Mouse (Mus musculus) mouse embryonic stem cell (cell line): ENCODE measurements around the gene Sdr39u1.

ENCODE experiments used
- in situ Hi-C, 2 experiments: fragments of 300-500 bp; cut with MboI; formaldehyde crosslinking; loops; 1 replicate in 1 of 2; 3 replicates in 1 of 2; pipeline ENCODE4 v1.14.3; 2019 to 2020; ENCODE audit warnings: low sequenced_read_pairs in 2 of 2, low pct_unique_long_range_greater_than_20kb in 1 of 2, mixed read lengths in 1 of 2; ENCODE audit not compliant: unreplicated experiment in 1 of 2

Sdr39u1 gene

GRCm38 (mm10) chr14:55899701-55900413, at the start of gene Sdr39u1:
TSS of gene Sdr39u1 (minus strand) at chr14:55900293.
- in situ Hi-C loops = no loop called here

- in situ Hi-C loops = no loop called here
These were observed 46.3 kb upstream of the Sdr39u1 start for GRCm38 (mm10) chr14:55946269-55946969.

- in situ Hi-C loops = no loop called here
These were observed 44.5 kb upstream of the Sdr39u1 start, which contains the start of gene Cma1 for GRCm38 (mm10) chr14:55944575-55944974. TSS of gene Cma1 (minus strand) at chr14:55944675.

GRCm38 (mm10) chr14:55943601-55944000, 43.5 kb upstream of the Sdr39u1 start:
- in situ Hi-C loops = no loop called here

- in situ Hi-C loops = no loop called here
These were observed 40.1 kb upstream of the Sdr39u1 start for GRCm38 (mm10) chr14:55940070-55940800.

- in situ Hi-C loops = no loop called here
These were observed 33.5 kb upstream of the Sdr39u1 start for GRCm38 (mm10) chr14:55933586-55933985.

GRCm38 (mm10) chr14:55929263-55929997, 29.3 kb upstream of the Sdr39u1 start:
- in situ Hi-C loops = no loop called here

- in situ Hi-C loops = no loop called here
These were observed 26.8 kb upstream of the Sdr39u1 start for GRCm38 (mm10) chr14:55926847-55927246.

GRCm38 (mm10) chr14:55922475-55923232, 22.6 kb upstream of the Sdr39u1 start:
- in situ Hi-C loops = no loop called here

GRCm38 (mm10) chr14:55918240-55919082, 18.4 kb upstream of the Sdr39u1 start:
- in situ Hi-C loops = loop anchor here in 1 of 2 experiments (10.0 kb wide), 1 partner anchor 64 kb away; the partner anchor contains the start of gene Nynrin

GRCm38 (mm10) chr14:55913406-55913805, 13.3 kb upstream of the Sdr39u1 start:
- in situ Hi-C loops = loop anchor here in 1 of 2 experiments (5.0 to 10.0 kb wide), 2 partner anchors 36 to 59 kb away; partner anchors contain the start of gene Nynrin

GRCm38 (mm10) chr14:55905518-55905917, 5.4 kb upstream of the Sdr39u1 start:
- in situ Hi-C loops = no loop called here

GRCm38 (mm10) chr14:55900414-55900755, 292 bp upstream of the Sdr39u1 start:
- in situ Hi-C loops = no loop called here

- in situ Hi-C loops = no loop called here
These were observed 1.1 kb downstream of the Sdr39u1 start for GRCm38 (mm10) chr14:55898947-55899346.

GRCm38 (mm10) chr14:55897671-55898070, 2.4 kb downstream of the Sdr39u1 start:
- in situ Hi-C loops = no loop called here

GRCm38 (mm10) chr14:55886571-55887382, 13.3 kb downstream of the Sdr39u1 start:
- in situ Hi-C loops = no loop called here
